Mouse (Mus musculus) lung, adult 2 months (tissue): ENCODE results near the gene Dnmt3b. TPM values are rescaled to one million over a fixed set of nuclear protein-coding genes. Genes with fewer than 3 reads are reported as not detected.

Source experiments
- DNase-seq: peaks from one replicate; pipeline ENCODE4 v3.0.0; 2022
- H3K4me1 ChIP-seq: fragments of 200-500 bp; 2 replicates; pipeline ENCODE4 v1.6.1; 2011; ENCODE audit warnings: low read length; ENCODE audit not compliant: control insufficient read depth, insufficient read depth
- H3K4me3 ChIP-seq: fragments of 200-500 bp; replicated peaks from 2 replicates; pipeline ENCODE3; 2011; ENCODE audit warnings: low read depth, mild to moderate bottlenecking, control low read depth, low read length; ENCODE audit errors: extremely low read depth
- CTCF ChIP-seq: fragments of 200-500 bp; IDR thresholded peaks from 2 replicates; pipeline ENCODE4 v1.5.1; 2011; ENCODE audit warnings: mild to moderate bottlenecking, low read length, control low read depth; ENCODE audit not compliant: insufficient read depth
- POLR2A ChIP-seq: fragments of 200-500 bp; IDR thresholded peaks from 2 replicates; pipeline ENCODE4 v1.6.1; 2011; ENCODE audit warnings: low read depth, mild to moderate bottlenecking, control low read depth, low read length, borderline replicate concordance; ENCODE audit errors: extremely low read depth
- WGBS: fragments of 180-500 bp; shearing (Covaris S2); methylation state at CpG from one replicate; pipeline ENCODE4 v1.1.7; 2018; 5-methylcytosine and 5-hydroxymethylcytosine counted together
- polyA plus RNA-seq: library from polyadenylated mRNA; depleted of rRNA; stranded (reverse); fragments of >200 nt; gene quantifications from 2 replicates; pipeline ENCODE4 v1.2.3, GENCODE M21; 2012

Dnmt3b gene
- polyA plus RNA-seq, 1 experiment = 3.3 TPM

GRCm38 (mm10) chr2:153610426-153611240 lies 38.6 kb upstream of the Dnmt3b start:
- TF ChIP-seq POLR2A (no peak), CTCF (no peak)
- H3K4me1 ChIP-seq = 0 out of 2 replicates have a peak, but pooled peaks cover 3% of the 10 kb centered on the region
- DNase-seq = no peak
- H3K4me3 ChIP-seq = no peak overlapping the region
- 34% methylated on average over 14 of the region's 14 CpGs for WGBS

- WGBS = 66% methylated on average over 7 of the region's 7 CpGs
- no peak for TF ChIP-seq CTCF
- TF ChIP-seq POLR2A = no peak
- H3K4me1 ChIP-seq = 0 out of 2 replicates have a peak, but pooled peaks cover 3% of the 10 kb centered on the region
- no peak for DNase-seq
- no peak overlapping the region for H3K4me3 ChIP-seq
Observed at GRCm38 (mm10) chr2:153611241-153611630, 38.0 kb upstream of the Dnmt3b start.

- DNase-seq = no peak
- Histone ChIP-seq H3K4me3 (no peak overlapping the region), H3K4me1 (0 out of 2 replicates have a peak, but pooled peaks cover 3% of the 10 kb centered on the region)
- 97% methylated on average over 1 of the region's 1 CpGs for WGBS
- no peak for TF ChIP-seq CTCF
- no peak for TF ChIP-seq POLR2A
Observed at GRCm38 (mm10) chr2:153611743-153612142, 37.5 kb upstream of the Dnmt3b start.

GRCm38 (mm10) chr2:153612594-153613281 lies 36.5 kb upstream of the Dnmt3b start:
- DNase-seq = no peak
- H3K4me1 ChIP-seq = 0 out of 2 replicates have a peak, but pooled peaks cover 3% of the 10 kb centered on the region
- H3K4me3 ChIP-seq = no peak overlapping the region
- WGBS = 38% methylated on average over 3 of the region's 3 CpGs
- no peak for TF ChIP-seq POLR2A
- no peak for TF ChIP-seq CTCF

- WGBS = 89% methylated on average over 3 of the region's 3 CpGs
Observed at GRCm38 (mm10) chr2:153616893-153617292, 32.4 kb upstream of the Dnmt3b start.

GRCm38 (mm10) chr2:153618439-153618838 lies 30.8 kb upstream of the Dnmt3b start:
- Histone ChIP-seq H3K4me1 (no peaks in the 10 kb centered on the region), H3K4me3 (no peak overlapping the region)
- no peak for DNase-seq
- WGBS = 85% methylated on average over 6 of the region's 6 CpGs
- TF ChIP-seq CTCF = no peak
- TF ChIP-seq POLR2A = no peak

More at GRCm38 (mm10) chr2:153616893-153617292, 32.4 kb upstream of the Dnmt3b start:
- Histone ChIP-seq H3K4me1 (no peaks in the 10 kb centered on the region), H3K4me3 (no peak overlapping the region)
- TF ChIP-seq POLR2A = no peak
- no peak for TF ChIP-seq CTCF
- no peak for DNase-seq

GRCm38 (mm10) chr2:153618889-153619288 lies 30.4 kb upstream of the Dnmt3b start:
- H3K4me3 ChIP-seq = no peak overlapping the region
- TF ChIP-seq CTCF (no peak), POLR2A (no peak)
- DNase-seq = no peak
- 61% methylated on average over 10 of the region's 10 CpGs for WGBS
- no peaks in the 10 kb centered on the region for H3K4me1 ChIP-seq

- Histone ChIP-seq H3K4me1 (no peaks in the 10 kb centered on the region), H3K4me3 (no peak overlapping the region)
- 79% methylated on average over 10 of the region's 10 CpGs for WGBS
- no peak for TF ChIP-seq CTCF
- no peak for TF ChIP-seq POLR2A
- no peak for DNase-seq
Observed at GRCm38 (mm10) chr2:153622449-153622848, 26.8 kb upstream of the Dnmt3b start.

GRCm38 (mm10) chr2:153630950-153631349 lies 18.3 kb upstream of the Dnmt3b start:
- WGBS = 84% methylated on average over 3 of the region's 3 CpGs
- no peak for DNase-seq
- no peak overlapping the region for H3K4me3 ChIP-seq
- TF ChIP-seq POLR2A (no peak), CTCF (no peak)
- no peaks in the 10 kb centered on the region; the same call in 1 of the 2 replicates for H3K4me1 ChIP-seq
